In the genomic region with DNA sequence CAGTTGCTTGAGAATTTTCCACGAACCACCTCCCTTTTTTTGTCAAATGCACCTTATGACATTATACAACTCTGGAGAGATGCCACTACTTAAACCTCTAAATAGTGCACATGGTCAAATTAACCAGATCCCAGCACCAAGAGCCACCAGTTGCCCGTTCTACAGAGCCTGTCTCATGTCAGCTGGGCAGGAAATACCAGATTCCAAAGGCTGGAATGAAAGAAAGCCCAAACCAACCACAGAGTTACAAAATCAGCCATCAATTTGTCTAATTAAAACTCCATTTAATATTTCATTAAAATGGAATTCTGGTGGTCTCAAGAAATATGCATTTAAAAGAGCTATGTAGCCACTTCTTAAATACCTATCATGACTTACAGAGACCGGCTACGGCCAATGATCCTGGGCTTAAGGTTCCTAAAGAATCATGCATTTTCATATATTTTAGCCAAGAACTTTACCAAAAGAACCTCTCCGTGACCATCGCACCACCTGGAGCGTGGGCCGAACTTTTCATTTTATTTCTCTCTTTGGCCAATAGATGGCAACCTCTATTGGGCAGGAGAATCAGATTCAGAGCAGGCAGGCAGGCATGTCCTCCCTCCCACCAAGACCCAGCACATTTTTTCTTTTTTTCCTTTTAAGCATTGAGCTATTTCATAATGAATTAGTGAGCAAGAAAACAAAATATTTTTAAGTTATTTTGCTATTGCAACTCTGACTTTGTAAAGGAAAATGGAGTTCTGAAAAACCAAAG, we compare ENCODE assay signal across 11 mouse cellular contexts. TPM values are rescaled to one million over a fixed set of nuclear protein-coding genes. Genes with fewer than 3 reads are reported as not detected.
DNase-seq lines count a peak whose midpoint lies in the region; ATAC-seq and TF ChIP-seq lines count a peak whose summit lies in the region.
"Had no signal": no experiment of that assay in that cellular context is flagged by ENCODE, and none has a peak within 500 bp of the region (broad histone marks: within the 10 kb centered on the region; RNA-seq: fewer than 3 reads in every experiment).

No protein-coding gene starts in this region.

- TF ChIP-seq POLR2A in testis, adult 2 months (IDR thresholded peaks at IDR 0.05; ENCODE audit: control insufficient read depth, low read depth, low read length) = no peak

- no peak overlapping the region for H3K4me2 ChIP-seq in intestine, embryonic 16.5 days (ENCODE audit: low read depth, low read length)
- H3K4me2 ChIP-seq: embryonic facial prominence, embryonic 13.5 days; heart, embryonic 13.5 days had no signal

- peak; percentile 41 for DNase-seq in heart, postnatal 4 days
- no peak for DNase-seq in heart, adult 8-10 months (ENCODE audit: low spot score)
- no peak for DNase-seq in testis, postnatal 14 days (ENCODE audit: low spot score)
- peak; percentile 49 for DNase-seq in embryo, embryonic 10.5 days (ENCODE audit: low spot score)
- no peak for DNase-seq in yolk sac, embryonic 10.5 days (ENCODE audit: low spot score)
- no peak for DNase-seq in cerebellum, adult 9-11 months
- DNase-seq: layer of hippocampus, postnatal 36 days had no signal

- no peaks in the 10 kb centered on the region for H3K9me3 ChIP-seq in intestine, embryonic 16.5 days (ENCODE audit: control insufficient read depth, low read length)
- H3K9me3 ChIP-seq: embryonic facial prominence, embryonic 13.5 days; heart, embryonic 13.5 days had no signal

- no peak overlapping the region for H3K4me3 ChIP-seq in testis, adult 2 months (ENCODE audit: control insufficient read depth, low read depth, low read length)
- H3K4me3 ChIP-seq in intestine, embryonic 16.5 days (ENCODE audit: low read length) = no peak overlapping the region
- H3K4me3 ChIP-seq: embryonic facial prominence, embryonic 13.5 days; heart, embryonic 13.5 days had no signal

- peak; percentile 35; the same call in 1 of the 2 replicates for TF ChIP-seq CTCF in testis, adult 2 months (IDR thresholded peaks at IDR 0.05; ENCODE audit: control insufficient read depth, insufficient read depth, insufficient replicate concordance, low read depth, low read length)

- H3K9ac ChIP-seq in intestine, embryonic 16.5 days (ENCODE audit: low read depth, low read length) = no peak overlapping the region
- H3K9ac ChIP-seq: embryonic facial prominence, embryonic 13.5 days; heart, embryonic 13.5 days had no signal

- WGBS in intestine, embryonic 16.5 days = 65% methylated on average over 8 of the region's 8 CpGs

- H3K27ac ChIP-seq in testis, adult 2 months (ENCODE audit: control insufficient read depth, insufficient read depth, low read depth, low read length) = no peak overlapping the region
- no peak overlapping the region for H3K27ac ChIP-seq in intestine, embryonic 16.5 days (ENCODE audit: low read length)
- H3K27ac ChIP-seq: embryonic facial prominence, embryonic 13.5 days; heart, embryonic 13.5 days had no signal

- H3K36me3 ChIP-seq in testis, adult 2 months (ENCODE audit: control insufficient read depth, insufficient read depth, low read length) = no peaks in the 10 kb centered on the region
- no peaks in the 10 kb centered on the region for H3K36me3 ChIP-seq in intestine, embryonic 16.5 days (ENCODE audit: control insufficient read depth, insufficient read depth, low read length)
- H3K36me3 ChIP-seq: embryonic facial prominence, embryonic 13.5 days; heart, embryonic 13.5 days had no signal

- H3K4me1 ChIP-seq in testis, adult 2 months (ENCODE audit: control insufficient read depth, insufficient read depth, low read length) = no peaks in the 10 kb centered on the region
- H3K4me1 ChIP-seq in intestine, embryonic 16.5 days (ENCODE audit: control insufficient read depth, insufficient read depth, low read length) = peaks cover 28% of the 10 kb centered on the region

- ATAC-seq in intestine, embryonic 16.5 days = no peak

- H3K27me3 ChIP-seq in testis, adult 2 months (ENCODE audit: control insufficient read depth, insufficient read depth, low read length) = no peaks in the 10 kb centered on the region
- no peaks in the 10 kb centered on the region for H3K27me3 ChIP-seq in intestine, embryonic 16.5 days (replicated peaks; ENCODE audit: control insufficient read depth, insufficient read depth, low read length)
- H3K27me3 ChIP-seq: embryonic facial prominence, embryonic 13.5 days; heart, embryonic 13.5 days had no signal

RNA-seq across cellular contexts. Expression of gene Pik3r1, which starts 32.5 kb away (rescaled TPM):
- total RNA-seq in heart, postnatal 4 days (2021) = 10 to 100 TPM; 34.7 to 35.8 TPM
- 100 to 1,000 TPM; 107 to 140 (median 112) TPM for total RNA-seq in heart, adult 8-10 months (2022)
- polyA plus RNA-seq in testis, adult 2 months (2012; rRNA removed) = 1.9 and 3.0 TPM in 2 replicates
- 20.9 and 24.8 TPM in 2 replicates for polyA plus RNA-seq in intestine, embryonic 16.5 days (2015; fragmentation: Nextera tagmentation; extraction: Ambion mirVana)

Comparison
In these comparisons a context has a peak if more than half of its experiments do, and no peak if none do; other contexts are left out.
1. DNase-seq: peak in heart, postnatal 4 days (single experiment) and embryo, embryonic 10.5 days (single experiment); none in heart, adult 8-10 months (single experiment), testis, postnatal 14 days (single experiment), yolk sac, embryonic 10.5 days (single experiment) and cerebellum, adult 9-11 months (single experiment).